Mouse (Mus musculus) lung, embryonic 14.5 days (tissue): ENCODE measurements around the gene Crim1. TPM values are rescaled to one million over a fixed set of nuclear protein-coding genes. Genes with fewer than 3 reads are reported as not detected.
"Not testable (repeated sequence)": the region's sequence is repeated elsewhere in the genome, so short reads cannot be mapped to it uniquely, and the experiment has no call there.

Experiments used
- ATAC-seq: fragments of 200-750 bp; cut with Nextera tagmentation; 2 replicates; pipeline ENCODE4 v1.8.0; 2017; ENCODE audit warnings: mild to moderate bottlenecking, moderate TSS enrichment, moderate library complexity; ENCODE audit not compliant: insufficient read depth
- DNase-seq: peaks from one replicate; pipeline ENCODE4 v3.0.0-alpha.2; 2015
- H3K27ac ChIP-seq: fragments of 300-500 bp; sonication (generic); 2 replicates; pipeline ENCODE4 v1.5.1; 2014; ENCODE audit warnings: low read depth, mild to moderate bottlenecking, moderate library complexity
- H3K27me3 ChIP-seq: fragments of 300-500 bp; sonication (generic); 2 replicates; pipeline ENCODE4 v1.6.1; 2014; ENCODE audit warnings: low read length, control low read depth; ENCODE audit not compliant: insufficient read depth
- H3K36me3 ChIP-seq: fragments of 300-500 bp; sonication (generic); 2 replicates; pipeline ENCODE4 v1.6.1; 2014; ENCODE audit warnings: control low read depth; ENCODE audit not compliant: insufficient read depth
- H3K4me1 ChIP-seq: fragments of 300-500 bp; sonication (generic); 2 replicates; pipeline ENCODE4 v1.6.1; 2014; ENCODE audit warnings: antibody characterized with exemption, control low read depth; ENCODE audit not compliant: insufficient read depth
- H3K4me2 ChIP-seq: fragments of 300-500 bp; sonication (generic); 2 replicates; pipeline ENCODE4 v1.6.1; 2014; ENCODE audit warnings: mild to moderate bottlenecking
- H3K4me3 ChIP-seq: fragments of 300-500 bp; sonication (generic); 2 replicates; pipeline ENCODE4 v1.5.1; 2014; ENCODE audit warnings: low read depth, low read length
- H3K9ac ChIP-seq: fragments of 300-500 bp; sonication (generic); 2 replicates; pipeline ENCODE4 v1.6.1; 2014
- H3K9me3 ChIP-seq: fragments of 300-500 bp; sonication (generic); 2 replicates; pipeline ENCODE4 v1.6.1; 2016; ENCODE audit warnings: low read depth, low read length, control low read depth
- CTCF ChIP-seq: IDR thresholded peaks from 2 replicates; pipeline ENCODE4 v1.5.1; 2016; ENCODE audit warnings: antibody characterized with exemption, low read depth
- WGBS: fragments of 180-500 bp; shearing (Covaris S2); extraction: QIAGEN DNeasy Blood & Tissue Kit; methylation state at CpG from one replicate; pipeline ENCODE4 v1.1.7; 2014; 5-methylcytosine and 5-hydroxymethylcytosine counted together
- polyA plus RNA-seq: library from polyadenylated mRNA; unstranded; fragments of >200 nt; fragmentation: Nextera tagmentation; extraction: Ambion mirVana; gene quantifications from 2 replicates; pipeline ENCODE4 v1.2.1, GENCODE M21; 2014

The Crim1 gene
- polyA plus RNA-seq, 1 experiment from 2014 or later = 5.7 TPM

DNA sequence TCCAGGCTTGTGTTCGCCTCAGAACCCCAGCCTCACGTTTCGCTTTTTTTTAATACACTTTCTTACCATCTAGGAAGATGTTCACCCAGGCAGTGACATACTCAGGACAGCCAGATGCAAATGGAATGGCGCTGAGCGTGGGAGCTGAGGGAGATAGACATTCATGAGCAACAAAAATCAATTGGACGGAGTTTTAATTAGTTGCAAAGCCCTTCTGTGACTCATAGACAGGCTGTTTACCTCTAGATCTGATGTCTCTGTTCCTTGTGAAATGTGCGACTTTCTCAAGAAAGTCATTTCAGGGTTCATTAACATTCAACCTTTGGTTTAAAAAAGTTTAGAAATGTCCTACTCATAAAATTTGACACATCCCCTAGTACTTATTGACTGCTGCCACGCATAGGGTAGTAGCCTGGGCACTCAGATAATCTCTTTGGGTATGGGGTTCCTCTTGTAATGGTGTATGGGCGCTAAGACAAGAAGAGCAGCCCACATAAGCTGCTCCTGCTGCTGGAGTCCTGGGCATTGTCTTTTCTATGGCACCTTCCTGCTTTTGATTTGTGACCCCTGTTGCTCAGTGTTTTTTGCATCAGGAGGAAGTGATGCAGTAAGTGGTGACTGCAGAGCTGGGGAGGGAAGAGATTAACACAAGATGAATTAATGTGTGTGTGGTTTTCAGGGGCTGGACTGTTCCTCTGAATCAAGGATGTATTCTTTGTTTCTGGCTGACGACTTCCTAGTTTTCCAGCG, 46.8 kb downstream of the Crim1 start:
- no peak overlapping the region for H3K9ac ChIP-seq
- H3K27ac ChIP-seq = no peak overlapping the region; the same call in 1 of the 2 replicates
- H3K4me3 ChIP-seq = no peak overlapping the region
- H3K4me1 ChIP-seq = peaks cover 8% of the 10 kb centered on the region
- no peak for TF ChIP-seq CTCF
- no peaks in the 10 kb centered on the region for H3K9me3 ChIP-seq
- DNase-seq (peak; percentile 43), ATAC-seq (0 out of 2 replicates have a peak, but pooled peaks have one; percentile 39)
- H3K4me2 ChIP-seq = no peak overlapping the region
- H3K36me3 ChIP-seq = no peaks in the 10 kb centered on the region
- no peaks in the 10 kb centered on the region for H3K27me3 ChIP-seq
- WGBS = 63% methylated on average over 11 of the region's 11 CpGs

DNA sequence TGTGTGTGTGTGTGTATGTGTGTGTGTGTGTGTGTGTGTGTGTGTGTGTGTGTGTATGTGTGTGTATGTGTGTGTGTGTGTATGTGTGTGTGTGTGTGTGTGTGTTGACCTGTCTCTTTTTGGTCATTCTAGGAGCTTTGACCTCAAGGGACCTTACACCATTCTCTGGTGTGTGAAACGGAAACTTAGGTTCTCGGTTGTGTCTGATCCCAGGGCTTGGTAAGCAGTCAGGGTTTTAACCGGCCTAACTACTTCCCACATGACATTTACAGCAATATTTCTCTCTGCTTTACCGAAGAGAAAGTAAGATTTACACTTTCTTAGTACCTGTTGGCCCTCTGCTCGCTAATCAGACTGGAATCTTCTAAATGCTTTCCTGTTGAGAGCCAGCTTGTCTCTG, 48.1 kb downstream of the Crim1 start:
- Histone ChIP-seq H3K36me3 (no peaks in the 10 kb centered on the region), H3K4me1 (peaks cover 8% of the 10 kb centered on the region), H3K9me3 (no peaks in the 10 kb centered on the region), H3K4me2 (no peak overlapping the region), H3K27me3 (no peaks in the 10 kb centered on the region), H3K9ac (no peak overlapping the region), H3K4me3 (no peak overlapping the region), H3K27ac (0 out of 2 replicates have a peak overlapping the region, but pooled peaks have one; percentile 28)
- TF ChIP-seq CTCF = no peak
- DNase-seq (no peak), ATAC-seq (no peak)
- WGBS = 62% methylated on average over 5 of the region's 5 CpGs

DNA sequence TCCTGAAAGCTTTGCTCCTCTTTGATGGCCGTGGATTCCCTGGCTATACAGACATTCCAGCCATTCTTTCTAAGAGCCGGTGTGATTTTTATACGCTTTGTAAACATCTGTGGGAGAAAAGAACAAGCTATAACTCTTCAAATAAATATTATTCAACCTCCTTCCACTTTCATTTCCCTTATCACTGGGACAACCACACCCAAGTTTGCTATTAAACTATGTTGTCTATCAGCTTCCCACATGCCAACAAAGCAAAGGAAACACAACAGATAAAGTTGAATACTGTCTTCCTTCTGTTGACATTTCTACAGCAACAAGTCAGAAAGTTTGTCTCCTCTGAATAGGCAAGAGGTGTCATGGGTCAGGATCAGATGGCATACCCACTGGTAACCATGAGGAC, 48.9 kb downstream of the Crim1 start:
- TF ChIP-seq CTCF = no peak
- Histone ChIP-seq H3K4me2 (no peak overlapping the region; the same call in 1 of the 2 replicates), H3K36me3 (no peaks in the 10 kb centered on the region), H3K27me3 (no peaks in the 10 kb centered on the region), H3K9me3 (no peaks in the 10 kb centered on the region), H3K4me1 (peaks cover 8% of the 10 kb centered on the region), H3K9ac (no peak overlapping the region), H3K27ac (no peak overlapping the region), H3K4me3 (no peak overlapping the region)
- DNase-seq = peak; percentile 26
- 25% methylated on average over 3 of the region's 3 CpGs for WGBS
- no peak for ATAC-seq

DNA sequence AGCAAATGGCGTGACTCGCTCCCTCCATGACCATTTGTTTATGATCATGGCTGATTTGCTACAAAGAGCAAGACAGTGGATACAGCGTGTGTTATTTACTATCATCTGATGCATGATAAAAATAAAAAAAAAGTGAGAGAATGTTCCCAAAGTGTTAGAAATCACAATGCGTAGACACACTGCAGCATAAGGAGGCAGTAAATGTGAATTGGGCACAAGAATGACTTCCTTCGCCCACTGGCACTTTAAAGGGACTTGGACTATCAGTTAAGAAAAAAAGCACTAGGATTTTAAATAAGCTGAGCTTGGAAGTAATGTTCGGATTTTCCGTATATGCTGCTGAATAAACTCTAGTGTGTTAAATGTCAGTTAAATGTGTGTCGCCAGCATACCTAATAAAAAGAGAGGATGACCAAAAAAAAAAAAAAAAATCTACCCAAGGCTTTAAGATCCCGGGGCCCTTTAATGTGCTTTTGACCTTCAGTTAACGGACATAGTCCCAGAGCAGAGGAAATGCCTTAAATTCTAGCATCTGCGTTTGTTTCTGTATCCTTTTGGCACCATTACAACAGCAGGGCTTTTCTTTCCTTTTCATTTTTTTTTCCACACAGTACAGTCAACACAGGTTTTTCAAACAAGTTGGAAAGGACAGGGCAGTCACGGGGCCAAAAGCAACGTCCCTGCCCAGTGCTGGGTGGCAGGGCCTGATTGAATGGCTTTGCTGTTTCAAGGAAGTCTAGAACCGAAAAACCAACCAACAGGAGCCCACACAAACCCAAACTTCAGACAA, 50.3 kb downstream of the Crim1 start:
- peak; percentile 39; the same call in 1 of the 2 replicates for ATAC-seq
- peak; percentile 65 for DNase-seq
- H3K4me2 ChIP-seq = no peak overlapping the region
- no peak overlapping the region for H3K27ac ChIP-seq
- no peak overlapping the region for H3K9ac ChIP-seq
- H3K27me3 ChIP-seq = no peaks in the 10 kb centered on the region
- peaks cover 8% of the 10 kb centered on the region for H3K4me1 ChIP-seq
- no peaks in the 10 kb centered on the region for H3K36me3 ChIP-seq
- no peaks in the 10 kb centered on the region for H3K9me3 ChIP-seq
- no peak for TF ChIP-seq CTCF
- WGBS = 51% methylated on average over 14 of the region's 14 CpGs
- no peak overlapping the region for H3K4me3 ChIP-seq

DNA sequence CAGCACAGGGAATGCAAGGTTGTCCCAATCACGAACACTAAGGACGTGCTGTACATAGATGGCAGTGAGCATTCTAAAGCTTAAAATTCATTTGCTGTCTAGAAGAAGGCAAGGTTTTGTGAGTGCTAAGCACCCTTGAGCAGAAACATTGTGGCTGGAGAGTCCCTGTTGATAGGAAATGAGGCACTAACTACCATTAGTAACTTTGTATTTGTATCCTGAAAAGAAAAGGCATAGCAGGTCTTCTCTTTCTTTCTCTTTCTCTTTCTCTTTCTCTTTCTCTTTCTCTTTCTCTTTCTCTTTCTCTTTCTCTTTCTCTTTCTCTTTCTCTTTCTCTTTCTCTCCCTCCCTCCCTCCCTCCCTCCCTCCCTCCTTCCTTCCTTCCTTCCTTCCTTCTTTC, 53.5 kb downstream of the Crim1 start:
- H3K4me2 ChIP-seq, DNase-seq, H3K9me3 ChIP-seq, H3K9ac ChIP-seq, H3K36me3 ChIP-seq, H3K27ac ChIP-seq, ATAC-seq, H3K4me1 ChIP-seq, H3K27me3 ChIP-seq, H3K4me3 ChIP-seq: not testable (repeated sequence)
- WGBS = 81% methylated on average over 2 of the region's 2 CpGs

DNA sequence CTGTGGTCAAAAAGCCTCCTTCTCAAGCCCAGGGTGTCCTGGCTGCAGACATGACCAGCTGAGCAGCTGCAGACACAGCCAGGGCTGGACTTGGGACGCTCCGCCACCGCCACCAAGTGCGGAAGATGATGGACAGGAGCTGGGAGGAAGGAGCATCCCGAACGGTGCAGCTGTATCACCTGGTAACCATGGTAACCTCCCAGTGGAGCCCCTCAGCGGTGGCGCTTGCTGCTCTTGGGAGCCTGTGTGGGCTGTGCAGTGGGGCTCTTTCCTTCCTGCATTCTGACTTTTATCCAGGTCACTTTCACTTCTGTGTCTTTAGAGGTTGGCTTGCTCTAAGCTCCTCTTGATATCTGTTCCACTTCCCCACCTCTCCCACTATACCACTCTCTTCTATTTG, 54.2 kb downstream of the Crim1 start:
- H3K9ac ChIP-seq = no peak overlapping the region

DNA sequence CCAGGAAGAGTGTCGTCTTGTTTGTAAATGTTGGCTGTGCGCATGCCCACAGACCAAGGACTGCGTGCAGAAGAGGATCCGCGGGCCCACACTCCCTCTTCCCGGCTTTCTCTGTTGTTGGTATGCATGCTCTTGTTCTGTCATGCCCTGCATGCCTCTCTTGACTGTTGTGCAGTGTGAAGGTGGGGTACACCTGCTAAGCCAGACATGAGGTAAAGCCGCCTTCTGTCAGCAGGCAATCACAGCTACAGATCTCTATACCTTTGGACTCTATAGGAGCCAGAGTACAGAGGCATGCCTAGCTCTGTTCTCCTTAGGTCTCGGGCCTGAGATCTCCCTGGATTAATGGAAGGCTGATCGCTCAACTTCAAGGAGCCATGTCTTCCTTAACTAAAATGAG, 55.7 kb downstream of the Crim1 start:
- H3K4me3 ChIP-seq = no peak overlapping the region
- H3K27ac ChIP-seq = no peak overlapping the region
- H3K27me3 ChIP-seq = no peaks in the 10 kb centered on the region
- no peaks in the 10 kb centered on the region for H3K9me3 ChIP-seq
- DNase-seq (no peak), ATAC-seq (no peak)
- no peaks in the 10 kb centered on the region for H3K4me1 ChIP-seq
- WGBS = 91% methylated on average over 9 of the region's 9 CpGs
- no peak overlapping the region for H3K4me2 ChIP-seq
- no peak for TF ChIP-seq CTCF
- no peak overlapping the region for H3K9ac ChIP-seq
- no peaks in the 10 kb centered on the region for H3K36me3 ChIP-seq

More for the DNA sequence above, 54.2 kb downstream of the Crim1 start:
- no peaks in the 10 kb centered on the region for H3K36me3 ChIP-seq
- H3K27me3 ChIP-seq = no peaks in the 10 kb centered on the region
- peaks cover 5% of the 10 kb centered on the region; the same call in 1 of the 2 replicates for H3K4me1 ChIP-seq
- 61% methylated on average over 8 of the region's 8 CpGs for WGBS
- H3K9me3 ChIP-seq = no peaks in the 10 kb centered on the region
- no peak overlapping the region for H3K4me3 ChIP-seq
- no peak overlapping the region for H3K4me2 ChIP-seq
- no peak for TF ChIP-seq CTCF
- no peak overlapping the region for H3K27ac ChIP-seq
- DNase-seq (no peak), ATAC-seq (no peak)
